Mouse (Mus musculus) frontal cortex, adult 2 months (tissue): ENCODE measurements around the gene Serpinb6b. TPM values are rescaled to one million over a fixed set of nuclear protein-coding genes. Genes with fewer than 3 reads are reported as not detected.

Experiments used
- DNase-seq, 2 experiments: peaks; one replicate each; pipeline ENCODE4 v3.0.0; 2022; ENCODE audit warnings: low spot score in 1 of 2; ENCODE audit errors: extremely low spot score in 1 of 2
- polyA plus RNA-seq: library from polyadenylated mRNA; depleted of rRNA; stranded (reverse); fragments of >200 nt; gene quantifications from 2 replicates; pipeline ENCODE4 v1.2.3, GENCODE M21; 2012; rRNA removed

The Serpinb6b gene
- polyA plus RNA-seq, 1 experiment, result 2.3 TPM

DNA sequence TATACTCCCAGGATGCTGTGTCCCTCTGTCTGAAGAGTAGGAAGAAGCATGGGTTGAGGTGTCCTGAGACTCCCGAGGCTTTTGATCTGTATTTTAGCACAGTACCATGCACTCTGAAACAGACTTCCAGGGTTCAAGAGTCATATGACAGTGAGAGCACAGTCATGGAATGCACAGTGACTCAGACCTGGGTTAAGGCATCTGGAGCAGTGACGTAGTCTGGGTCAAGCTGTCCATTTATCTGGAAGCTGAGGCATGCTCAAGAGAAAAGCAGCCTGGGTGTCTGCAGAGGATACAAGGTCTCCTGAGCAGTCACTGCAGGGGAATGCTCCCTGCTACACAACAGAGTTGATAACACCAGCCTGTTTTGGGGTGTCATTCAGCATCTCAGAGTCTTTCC lies 63.5 kb downstream of the Serpinb6b start:
- no peak for DNase-seq

Other genes with a start within 250 kb of the Serpinb6b start
- 0.13 and 0.26 TPM in 2 replicates for gene Mylk4, start 181.3 kb upstream of the Serpinb6b start, polyA plus RNA-seq
- gene Wrnip1, start 163.2 kb upstream of the Serpinb6b start, polyA plus RNA-seq, result 58.3 and 66.5 TPM in 2 replicates
- gene D930007J09Rik, start 162.4 kb upstream of the Serpinb6b start, polyA plus RNA-seq, result 1.3 and 1.8 TPM in 2 replicates
- gene Serpinb1a, start 114.0 kb upstream of the Serpinb6b start, polyA plus RNA-seq, result 8.0 and 10.1 TPM in 2 replicates
- not detected in 2 replicates for gene Serpinb1c, start 67.0 kb upstream of the Serpinb6b start, polyA plus RNA-seq
- 5.6 and 6.4 TPM in 2 replicates for gene Serpinb9, start 38.0 kb downstream of the Serpinb6b start, polyA plus RNA-seq
- gene Serpinb9b, start 62.2 kb downstream of the Serpinb6b start, polyA plus RNA-seq, result 0.20 and 0.42 TPM in 2 replicates
- gene Serpinb1b, start 113.4 kb downstream of the Serpinb6b start, polyA plus RNA-seq, result 0.50 and 0.74 TPM in 2 replicates
- 0.08 and 0.17 TPM in 2 replicates for gene Serpinb9c, start 194.5 kb downstream of the Serpinb6b start, polyA plus RNA-seq
- 0.06 and 0.32 TPM in 2 replicates for gene Serpinb9d, start 227.8 kb downstream of the Serpinb6b start, polyA plus RNA-seq